Mouse (Mus musculus) kidney, adult 9 months (tissue): ENCODE data around the gene A430005L14Rik.
"Not testable (repeated sequence)": the region's sequence is repeated elsewhere in the genome, so short reads cannot be mapped to it uniquely, and the experiment has no call there.

Experiments used
- DNase-seq: peaks from one replicate; pipeline ENCODE4 v3.0.0; 2022

Gene A430005L14Rik

GRCm38 (mm10) chr4:153956569-153957405, at the start of gene A430005L14Rik:
A430005L14Rik (plus strand) TSS chr4:153957237.
- peak; percentile 98 for DNase-seq

- DNase-seq, result no peak
Measured at GRCm38 (mm10) chr4:153907573-153907972, 49.5 kb upstream of the A430005L14Rik start.

DNA sequence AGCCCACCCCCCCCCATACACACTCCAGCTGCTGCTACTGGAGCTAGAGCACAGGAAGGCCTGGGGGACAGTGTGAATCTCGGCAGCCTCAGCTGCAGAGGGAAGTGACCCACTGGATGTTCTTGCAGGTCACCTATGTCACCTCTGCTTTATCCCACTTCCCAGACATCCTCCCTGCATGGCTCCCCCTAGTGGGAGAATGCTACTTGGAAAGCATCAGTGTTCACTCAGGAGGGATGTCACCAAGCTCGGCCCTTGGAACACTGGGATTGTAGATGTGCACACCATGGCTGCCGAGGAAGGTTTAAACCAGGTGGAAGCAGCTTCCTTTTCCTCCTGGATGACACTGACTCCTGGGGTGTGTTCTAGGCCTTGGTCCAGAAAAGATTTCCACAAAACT, 43.4 kb upstream of the A430005L14Rik start:
- DNase-seq, result no peak

DNA sequence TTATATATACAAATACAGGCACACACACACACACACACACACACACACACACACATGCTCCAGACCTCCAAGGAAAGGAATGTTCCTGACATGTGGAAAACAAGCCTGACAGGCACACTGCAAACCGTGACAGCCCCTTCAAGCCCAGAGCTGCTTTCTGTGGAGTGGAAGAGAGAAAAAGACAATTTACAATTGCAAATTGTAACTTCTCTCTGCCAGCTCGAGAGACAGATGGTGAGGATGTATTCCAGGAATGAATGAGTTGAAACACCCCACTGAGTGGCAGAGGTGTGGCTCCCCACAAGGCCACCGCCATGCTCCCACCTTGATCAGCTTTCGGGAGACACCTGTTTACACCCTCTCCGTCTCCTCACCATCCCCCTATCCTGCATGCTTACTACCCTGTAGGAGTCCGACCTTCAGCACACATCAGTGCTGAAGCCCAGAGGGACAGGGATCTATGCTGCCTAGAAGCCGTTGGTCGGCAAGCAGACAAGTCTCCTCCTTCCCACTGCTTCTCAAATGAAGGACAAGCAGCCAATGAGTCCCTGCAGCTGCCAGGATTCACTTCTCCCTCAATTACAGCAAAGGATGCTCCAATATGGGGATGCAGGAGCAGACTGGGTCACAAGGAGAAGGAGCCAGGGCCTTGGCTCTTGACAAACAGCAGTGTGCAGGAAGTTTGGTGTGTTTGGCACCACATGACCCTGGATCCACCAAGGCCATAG, 39.1 kb upstream of the A430005L14Rik start:
- DNase-seq, result no peak

- DNase-seq, result no peak
Measured at GRCm38 (mm10) chr4:153920517-153921233, 36.4 kb upstream of the A430005L14Rik start.

DNA sequence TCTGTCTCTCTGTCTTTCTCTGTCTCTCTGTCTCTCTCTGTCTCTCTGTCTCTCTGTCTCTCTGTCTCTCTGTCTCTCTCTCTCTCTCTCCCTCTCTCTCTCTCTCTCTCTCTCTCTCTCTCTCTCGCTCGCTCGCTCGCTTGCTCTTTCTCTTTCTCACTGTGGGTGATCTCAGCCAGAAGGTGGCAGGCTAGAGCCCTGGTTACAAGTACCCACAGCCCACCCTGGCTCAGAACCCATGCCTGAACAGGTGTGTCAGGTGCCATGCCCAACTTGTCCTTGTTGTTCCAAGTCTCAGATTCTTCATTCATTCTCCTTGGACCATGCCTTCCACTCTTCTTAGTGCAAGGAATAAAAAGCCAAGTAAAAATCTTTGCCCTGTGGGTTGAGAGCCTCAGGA, 34.9 kb upstream of the A430005L14Rik start:
- not testable (repeated sequence) for DNase-seq

DNA sequence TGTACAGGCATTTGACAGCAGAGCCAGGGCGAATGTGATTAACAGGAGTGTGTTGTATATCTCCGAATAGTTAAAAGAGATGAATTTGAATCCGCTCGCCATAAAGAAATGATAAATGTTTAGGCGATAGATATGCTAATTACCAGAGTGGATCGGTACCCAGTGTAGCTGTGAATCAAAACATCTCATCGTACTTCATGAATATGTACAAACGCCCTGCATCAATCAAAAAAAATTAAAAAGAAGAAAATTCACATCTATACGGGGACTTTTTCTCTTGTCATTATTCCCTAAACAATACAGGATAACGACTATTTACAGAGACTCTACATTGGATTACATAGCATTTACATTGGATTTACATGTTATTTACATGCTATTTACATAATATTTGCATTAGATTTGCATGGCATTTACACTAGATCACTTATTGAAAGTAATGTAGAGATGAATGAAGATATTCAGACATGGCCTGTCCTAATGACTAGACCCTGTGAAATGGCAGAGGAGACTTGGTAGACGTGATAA, 28.2 kb upstream of the A430005L14Rik start:
- no peak for DNase-seq

DNA sequence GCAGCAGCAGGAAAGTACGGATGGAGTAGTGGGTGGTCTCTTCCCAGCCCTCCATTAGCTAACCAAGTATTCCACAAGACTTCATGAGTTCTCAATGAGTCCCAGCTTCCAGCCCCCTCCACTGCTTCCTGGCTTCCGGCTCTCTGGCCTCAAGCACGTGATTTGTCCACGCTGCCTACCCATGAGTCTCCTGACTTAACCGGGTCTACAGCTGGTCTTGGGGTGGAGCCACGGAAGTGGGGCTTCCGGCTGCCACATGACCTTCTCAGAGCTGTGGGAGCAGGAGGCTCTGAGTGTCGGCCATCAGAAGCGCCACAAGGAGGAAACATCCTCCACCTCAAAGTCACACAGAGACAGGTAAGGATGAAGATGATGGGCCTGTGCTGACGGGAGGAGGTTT, 27.6 kb upstream of the A430005L14Rik start:
- no peak for DNase-seq

- no peak for DNase-seq
Measured at GRCm38 (mm10) chr4:153929921-153930320, 27.1 kb upstream of the A430005L14Rik start.

GRCm38 (mm10) chr4:153943243-153943642, 13.8 kb upstream of the A430005L14Rik start:
- DNase-seq, result peak; percentile 16

DNA sequence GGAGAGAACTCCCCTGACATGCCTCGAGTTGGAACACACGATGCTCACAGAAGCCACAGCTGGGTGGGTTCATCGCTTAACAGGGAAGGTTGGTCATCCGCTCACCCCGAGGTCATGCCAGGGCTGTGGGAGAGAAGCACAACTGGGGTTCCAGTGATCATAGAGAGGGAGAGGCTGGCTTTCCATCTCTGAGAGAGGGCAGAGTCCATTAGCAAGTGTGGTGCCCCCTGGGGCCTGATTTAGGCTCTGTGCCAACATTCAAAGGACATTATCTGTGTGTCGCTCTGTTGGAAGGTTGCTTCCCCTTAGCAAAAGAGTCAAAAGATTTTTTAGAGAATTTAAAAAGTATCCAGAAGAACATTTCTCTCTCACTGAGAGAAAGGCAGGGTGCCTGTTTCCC, 12.8 kb upstream of the A430005L14Rik start:
- DNase-seq, result no peak

DNA sequence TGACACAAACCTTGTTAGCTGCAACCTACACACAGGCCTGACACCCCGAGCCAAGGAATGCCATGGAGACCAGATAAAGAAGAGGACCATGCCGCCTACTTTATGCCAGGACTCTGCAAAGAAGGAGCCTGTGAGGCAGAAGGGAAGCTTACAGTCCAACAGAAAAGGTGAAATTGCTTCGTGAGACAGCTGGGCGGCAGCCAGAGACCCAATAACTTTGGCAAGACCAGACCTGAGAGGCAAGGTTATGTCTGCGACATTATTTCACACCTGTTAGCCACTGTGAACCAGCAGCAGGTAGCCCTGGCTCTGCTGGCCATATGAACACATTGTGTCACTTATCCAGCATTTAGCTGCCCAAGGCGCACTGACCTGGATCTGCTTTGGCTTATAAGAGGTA, 11.3 kb upstream of the A430005L14Rik start:
- no peak for DNase-seq

- DNase-seq, result no peak
Measured at GRCm38 (mm10) chr4:153950372-153950771, 6.7 kb upstream of the A430005L14Rik start.

DNA sequence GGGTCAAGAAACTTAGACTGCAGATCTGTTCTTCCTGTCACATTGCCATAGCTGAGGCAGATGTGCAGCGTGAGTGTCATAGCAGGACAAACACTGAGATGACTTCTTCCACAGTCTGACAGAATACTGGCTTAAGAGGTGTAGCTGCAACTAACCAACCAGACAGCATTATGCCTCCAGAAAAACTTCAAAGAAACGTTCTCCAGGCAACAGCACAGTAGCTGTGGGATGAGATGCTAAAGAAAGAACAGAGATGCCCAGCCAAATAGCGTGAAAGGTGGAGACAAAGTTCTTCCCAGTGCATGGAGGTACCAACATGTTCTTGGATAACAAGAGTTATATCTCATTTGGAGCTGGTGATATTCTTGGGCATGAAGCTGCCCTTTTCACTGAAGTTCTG, 5.9 kb upstream of the A430005L14Rik start:
- no peak for DNase-seq

- DNase-seq, result no peak
Measured at GRCm38 (mm10) chr4:153951692-153952091, 5.3 kb upstream of the A430005L14Rik start.

- no peak for DNase-seq
Measured at GRCm38 (mm10) chr4:153955651-153956050, 1.4 kb upstream of the A430005L14Rik start.

GRCm38 (mm10) chr4:153957444-153958250, 610 bp downstream of the A430005L14Rik start:
- no peak for DNase-seq

DNA sequence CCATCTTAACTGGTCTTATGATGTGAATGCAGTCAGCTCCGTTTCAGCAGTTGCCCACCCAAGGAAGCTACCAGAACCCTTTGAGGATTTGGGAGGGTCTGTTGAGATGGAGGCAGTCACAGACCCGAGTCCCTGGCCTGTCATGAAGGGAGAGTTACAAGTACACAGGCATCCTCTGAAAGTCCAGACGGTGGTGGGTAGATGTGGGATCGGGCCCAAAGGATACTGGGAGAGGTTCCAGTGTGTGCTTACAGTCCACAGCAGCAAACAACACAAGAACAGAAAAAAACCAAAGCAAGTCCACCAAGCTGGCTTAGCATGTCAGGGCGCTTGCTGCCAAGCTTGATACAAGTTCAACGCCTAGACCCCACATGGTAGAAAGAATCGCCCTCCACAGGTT, 5.6 kb downstream of the A430005L14Rik start:
- no peak for DNase-seq

DNA sequence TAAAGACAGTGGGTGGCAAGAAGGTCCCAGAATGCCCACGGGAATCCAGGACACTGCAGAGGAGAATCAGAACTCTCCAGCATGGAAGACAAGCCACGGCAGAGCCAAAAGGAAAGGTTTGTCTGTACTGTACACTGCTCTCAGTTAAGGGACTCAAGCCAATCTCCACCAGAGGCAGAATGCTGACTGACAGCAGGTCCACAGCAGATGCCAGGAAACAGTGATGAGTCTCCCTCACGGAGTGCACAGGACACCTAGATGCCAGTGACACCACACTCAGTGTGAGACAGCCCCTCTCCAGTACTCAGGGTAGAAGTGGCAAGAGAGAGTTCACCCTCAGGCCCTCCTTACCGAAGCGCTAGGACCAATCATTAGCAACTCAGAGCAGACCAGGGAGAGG, 9.6 kb downstream of the A430005L14Rik start:
- no peak for DNase-seq

DNA sequence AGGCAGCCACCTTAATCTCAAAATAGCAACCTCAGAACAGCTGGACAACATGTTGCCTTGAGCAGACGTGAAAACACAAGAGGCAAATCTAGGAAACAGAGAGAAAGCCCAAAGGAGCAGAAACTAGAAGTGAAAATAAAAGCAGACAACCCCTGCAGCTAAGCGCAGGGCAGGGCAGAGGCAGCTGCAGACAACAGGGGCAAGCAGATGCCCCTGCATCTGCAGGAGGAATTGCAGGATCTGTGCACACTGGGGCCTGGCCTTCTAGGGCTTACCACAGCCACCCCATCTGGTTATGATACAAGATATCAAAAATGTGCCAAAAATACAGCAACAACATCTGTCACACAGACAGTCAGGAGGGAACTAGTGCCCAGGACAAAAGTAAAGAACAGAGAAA, 10.5 kb downstream of the A430005L14Rik start:
- DNase-seq, result no peak

DNA sequence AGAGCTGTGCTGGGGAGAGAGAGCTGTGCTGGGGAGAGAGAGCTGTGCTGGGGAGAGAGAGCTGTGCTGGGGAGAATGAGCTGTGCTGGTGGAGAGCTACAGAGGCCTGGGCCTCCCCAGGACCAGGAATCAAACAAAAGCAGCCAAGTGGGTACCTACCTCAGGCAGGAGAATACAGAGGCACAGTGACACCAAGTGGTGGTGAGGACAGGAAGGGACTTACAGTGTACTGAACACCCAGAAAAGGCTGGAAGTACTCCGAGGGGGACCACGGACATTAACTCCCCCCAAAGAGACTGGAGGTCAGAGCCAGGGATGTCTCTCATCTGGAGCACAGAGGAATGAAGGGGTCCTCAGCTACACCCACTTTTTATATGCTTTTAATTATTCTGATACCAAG, 11.0 kb downstream of the A430005L14Rik start:
- no peak for DNase-seq
